Mouse (Mus musculus) hindbrain, embryonic 10.5 days (tissue): ENCODE results near the gene Med11. TPM values are rescaled to one million over a fixed set of nuclear protein-coding genes. Genes with fewer than 3 reads are reported as not detected.

Experiments used
- DNase-seq: peaks from one replicate; pipeline ENCODE4 v3.0.0-alpha.2; 2017; ENCODE audit warnings: low spot score
- H3K27ac ChIP-seq: fragments of 300-500 bp; sonication (generic); 2 replicates; pipeline ENCODE4 v1.5.1; 2016; ENCODE audit warnings: mild to moderate bottlenecking, moderate library complexity
- H3K27me3 ChIP-seq: fragments of 300-500 bp; sonication (generic); 2 replicates; pipeline ENCODE4 v1.6.1; 2016; ENCODE audit warnings: mild to moderate bottlenecking; ENCODE audit not compliant: poor library complexity, insufficient read depth, severe bottlenecking
- H3K36me3 ChIP-seq: fragments of 300-500 bp; sonication (generic); 2 replicates; pipeline ENCODE4 v1.6.1; 2016; ENCODE audit warnings: mild to moderate bottlenecking, moderate library complexity
- H3K4me1 ChIP-seq: fragments of 300-500 bp; sonication (generic); replicated peaks from 2 replicates; pipeline ENCODE4 v1.6.1; 2016; ENCODE audit warnings: mild to moderate bottlenecking
- H3K4me3 ChIP-seq: fragments of 300-500 bp; sonication (generic); 2 replicates; pipeline ENCODE4 v1.5.1; 2016; ENCODE audit warnings: mild to moderate bottlenecking, moderate library complexity
- H3K9me3 ChIP-seq: fragments of 300-500 bp; sonication (generic); 2 replicates; pipeline ENCODE4 v1.6.1; 2016; ENCODE audit warnings: mild to moderate bottlenecking, moderate library complexity
- WGBS: fragments of 180-500 bp; shearing (Covaris S2); methylation state at CpG from one replicate; pipeline ENCODE4 v1.1.7; 2016; 5-methylcytosine and 5-hydroxymethylcytosine counted together
- polyA plus RNA-seq: library from polyadenylated mRNA; unstranded; fragments of >200 nt; fragmentation: Nextera tagmentation; extraction: Ambion mirVana; gene quantifications from 2 replicates; pipeline ENCODE4 v1.2.1, GENCODE M21; 2016

Med11 gene
- polyA plus RNA-seq, 1 experiment from 2014 or later = 49.2 TPM

DNA sequence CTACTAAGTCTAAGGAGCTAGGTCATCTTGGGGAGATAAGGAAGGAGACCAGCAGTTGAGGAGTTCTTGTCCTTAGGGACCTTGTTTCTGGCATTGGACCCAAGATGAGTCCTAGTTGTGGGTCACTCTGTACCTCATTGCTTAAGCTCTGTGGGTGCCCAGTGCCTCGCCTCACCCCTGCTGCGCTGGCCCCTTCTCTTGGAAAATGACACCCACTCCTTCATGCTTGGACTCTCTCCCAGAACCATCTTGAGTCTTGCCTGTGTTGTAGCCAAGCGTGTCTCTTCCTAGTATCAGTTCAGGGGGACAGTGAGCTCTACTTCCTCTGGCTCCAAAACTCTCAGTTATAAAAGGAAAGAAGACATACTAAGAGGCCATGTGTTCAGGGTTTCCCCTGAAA is 37.4 kb downstream of the Med11 start:
- Histone ChIP-seq H3K9me3 (no peaks in the 10 kb centered on the region), H3K4me1 (no peaks in the 10 kb centered on the region), H3K4me3 (no peak overlapping the region), H3K27me3 (no peaks in the 10 kb centered on the region), H3K36me3 (no peaks in the 10 kb centered on the region), H3K27ac (no peak overlapping the region)
- no peak for DNase-seq
- WGBS = 91% methylated on average over 3 of the region's 3 CpGs

DNA sequence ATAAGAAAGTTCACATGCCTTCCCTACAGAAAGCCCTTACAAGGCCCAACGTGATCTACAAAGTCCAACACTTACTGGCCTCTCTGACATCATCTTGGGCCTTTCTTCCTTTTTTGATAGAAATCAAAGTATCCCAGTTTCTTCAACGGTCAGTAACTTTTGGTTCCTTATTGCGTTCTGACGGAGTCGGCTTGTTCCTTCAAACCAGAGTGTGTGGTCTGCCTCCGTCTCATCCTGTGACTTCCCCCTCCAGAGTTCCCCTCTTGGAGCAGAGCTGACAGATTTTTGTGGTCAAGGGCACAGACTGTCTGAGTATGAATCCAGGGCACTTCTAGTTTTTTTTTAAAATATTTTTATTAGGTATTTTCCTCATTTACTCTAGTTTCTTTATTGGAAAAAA is 38.0 kb downstream of the Med11 start:
- WGBS = 88% methylated on average over 6 of the region's 6 CpGs
- no peak overlapping the region for H3K4me3 ChIP-seq
- DNase-seq = no peak
- H3K27ac ChIP-seq = no peak overlapping the region
- H3K27me3 ChIP-seq = no peaks in the 10 kb centered on the region
- H3K9me3 ChIP-seq = no peaks in the 10 kb centered on the region
- H3K4me1 ChIP-seq = no peaks in the 10 kb centered on the region
- H3K36me3 ChIP-seq = no peaks in the 10 kb centered on the region

DNA sequence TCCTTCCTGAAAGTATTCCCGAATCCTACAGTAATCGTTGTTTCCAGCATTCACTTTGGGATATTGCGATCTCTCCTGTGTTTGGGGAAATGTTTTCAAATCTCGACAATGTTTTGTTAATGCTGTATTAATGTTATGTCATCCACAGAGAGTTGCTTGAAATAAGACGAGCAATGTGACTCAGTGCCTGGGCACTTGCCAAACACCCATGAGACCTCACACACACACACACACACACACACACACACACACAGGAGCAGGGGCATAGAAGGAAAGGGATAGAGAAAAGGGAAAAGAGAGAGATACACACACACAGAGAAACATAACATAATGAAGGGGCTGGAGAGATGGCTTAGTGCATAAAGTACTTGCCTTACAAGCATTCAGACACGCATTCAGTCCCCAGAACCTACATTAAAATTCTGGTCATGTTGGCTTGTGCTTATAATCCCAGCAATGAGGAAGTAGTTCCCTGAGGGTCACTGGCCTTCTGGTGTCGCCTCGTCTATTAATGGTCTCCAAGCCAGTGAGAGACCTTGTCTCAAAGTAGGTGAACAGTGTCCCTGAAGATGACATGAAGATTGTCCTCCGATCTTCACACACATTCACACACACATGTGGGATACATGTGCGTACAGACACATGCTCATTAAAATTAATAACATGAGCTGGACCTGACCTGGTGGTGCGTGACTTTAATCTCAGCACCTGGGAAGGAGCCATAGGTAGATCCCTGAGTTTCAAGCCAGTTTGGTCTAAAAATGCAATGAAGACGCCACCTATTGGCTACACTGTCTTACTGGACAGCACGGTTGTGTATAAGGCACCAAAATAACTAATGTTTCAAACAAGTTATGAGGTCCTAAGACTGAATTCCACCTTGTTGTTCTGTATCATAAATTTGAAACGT is 48.1 kb downstream of the Med11 start:
- H3K9me3 ChIP-seq = no peaks in the 10 kb centered on the region
- no peak for DNase-seq

GRCm38 (mm10) chr11:70500476-70500812 is 48.7 kb downstream of the Med11 start:
- H3K36me3 ChIP-seq = no peaks in the 10 kb centered on the region
- WGBS = 91% methylated on average over 1 of the region's 1 CpGs
- H3K27ac ChIP-seq = no peak overlapping the region
- peaks cover 6% of the 10 kb centered on the region; the same call in 1 of the 2 replicates for H3K27me3 ChIP-seq
- H3K4me3 ChIP-seq = no peak overlapping the region
- H3K9me3 ChIP-seq = no peaks in the 10 kb centered on the region
- DNase-seq = no peak
- H3K4me1 ChIP-seq = no peaks in the 10 kb centered on the region

More for the DNA sequence above, 48.1 kb downstream of the Med11 start:
- H3K4me1 ChIP-seq = no peaks in the 10 kb centered on the region
- no peaks in the 10 kb centered on the region for H3K27me3 ChIP-seq
- no peak overlapping the region for H3K27ac ChIP-seq
- 77% methylated on average over 14 of the region's 14 CpGs for whole genome bisulfite sequencing
- H3K36me3 ChIP-seq = no peaks in the 10 kb centered on the region
- no peak overlapping the region for H3K4me3 ChIP-seq

DNA sequence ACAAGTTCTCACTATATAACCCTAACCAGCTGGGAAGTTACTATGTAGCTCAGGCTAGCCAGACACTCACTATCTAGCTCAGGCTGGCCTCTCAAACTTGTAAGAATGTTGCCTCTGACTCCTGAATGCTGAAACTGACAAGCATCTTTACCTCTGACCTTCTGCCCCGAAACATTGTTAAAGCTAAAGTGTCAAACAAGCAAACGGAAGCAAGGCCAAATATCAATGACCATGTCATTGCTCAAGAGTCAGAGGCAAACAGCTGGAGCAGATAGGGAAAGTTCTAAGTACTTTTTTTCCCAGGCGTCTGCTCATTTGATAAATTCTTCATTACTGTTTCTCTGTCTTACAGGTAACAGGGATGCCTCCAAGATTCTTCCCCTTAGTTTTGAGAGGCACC is 50.3 kb downstream of the Med11 start:
- 79% methylated on average over 3 of the region's 3 CpGs for WGBS
- Histone ChIP-seq H3K9me3 (no peaks in the 10 kb centered on the region), H3K27ac (no peak overlapping the region), H3K4me1 (no peaks in the 10 kb centered on the region), H3K27me3 (peaks cover 8% of the 10 kb centered on the region; the same call in 1 of the 2 replicates), H3K36me3 (no peaks in the 10 kb centered on the region), H3K4me3 (no peak overlapping the region)
- no peak for DNase-seq

Other genes with a start within 250 kb of the Med11 start
- 0.93 and 1.5 TPM in 2 replicates for gene Slc16a11, start 239.2 kb upstream of the Med11 start, polyA plus RNA-seq
- 15.7 and 18.0 TPM in 2 replicates for gene Slc16a13, start 230.9 kb upstream of the Med11 start, polyA plus RNA-seq
- 5.5 and 5.6 TPM in 2 replicates for gene Bcl6b, start 222.1 kb upstream of the Med11 start, polyA plus RNA-seq
- gene 0610010K14Rik, start 214.0 kb upstream of the Med11 start, polyA plus RNA-seq = 240 and 261 TPM in 2 replicates
- gene Gm21988, start 212.1 kb upstream of the Med11 start, polyA plus RNA-seq = 10.0 and 14.5 TPM in 2 replicates
- 125 and 171 TPM in 2 replicates for gene Rnasek, start 212.1 kb upstream of the Med11 start, polyA plus RNA-seq
- gene Alox12, start 196.6 kb upstream of the Med11 start, polyA plus RNA-seq = 2.4 and 3.7 TPM in 2 replicates
- not detected in 2 replicates for gene Alox12e, start 129.3 kb upstream of the Med11 start, polyA plus RNA-seq
- gene Alox15, start 99.9 kb upstream of the Med11 start, polyA plus RNA-seq = 0.06 and 0.16 TPM in 2 replicates
- 50.6 and 53.0 TPM in 2 replicates for gene Pelp1, start 41.9 kb upstream of the Med11 start, polyA plus RNA-seq
- 31.1 and 32.7 TPM in 2 replicates for gene Arrb2, start 19.3 kb upstream of the Med11 start, polyA plus RNA-seq
- gene Zmynd15, start 7.5 kb downstream of the Med11 start, polyA plus RNA-seq = 0.25 and 0.30 TPM in 2 replicates
- 0.31 and 0.41 TPM in 2 replicates for gene Cxcl16, start 8.1 kb downstream of the Med11 start, polyA plus RNA-seq
- gene Tm4sf5, start 53.3 kb downstream of the Med11 start, polyA plus RNA-seq = 0.52 TPM in 1 of 2 replicates, not detected in the other
- 0.34 TPM in 1 of 2 replicates, not detected in the other for gene Vmo1, start 62.7 kb downstream of the Med11 start, polyA plus RNA-seq
- gene Gltpd2, start 67.3 kb downstream of the Med11 start, polyA plus RNA-seq = 0.35 and 0.47 TPM in 2 replicates
- gene Psmb6, start 73.4 kb downstream of the Med11 start, polyA plus RNA-seq = 1,108 and 1,160 TPM in 2 replicates
- not detected in 2 replicates for gene Gm40193, start 81.0 kb downstream of the Med11 start, polyA plus RNA-seq
- gene Pld2, start 88.1 kb downstream of the Med11 start, polyA plus RNA-seq = 3.8 and 4.1 TPM in 2 replicates
- 12.6 and 14.6 TPM in 2 replicates for gene Mink1, start 111.0 kb downstream of the Med11 start, polyA plus RNA-seq
- gene 4930544D05Rik, start 163.9 kb downstream of the Med11 start, polyA plus RNA-seq = not detected in 2 replicates
- gene Chrne, start 167.3 kb downstream of the Med11 start, polyA plus RNA-seq = not detected in 2 replicates
- gene Gp1ba, start 187.2 kb downstream of the Med11 start, polyA plus RNA-seq = 0.34 and 0.80 TPM in 2 replicates
- 90.6 and 97.1 TPM in 2 replicates for gene Rnf167, start 195.3 kb downstream of the Med11 start, polyA plus RNA-seq
- 144 and 155 TPM in 2 replicates for gene Slc25a11, start 195.6 kb downstream of the Med11 start, polyA plus RNA-seq
- gene Pfn1, start 202.7 kb downstream of the Med11 start, polyA plus RNA-seq = 1,872 and 1,874 TPM in 2 replicates
- gene Eno3, start 205.3 kb downstream of the Med11 start, polyA plus RNA-seq = 39.3 and 53.3 TPM in 2 replicates
- 185 and 191 TPM in 2 replicates for gene Spag7, start 217.5 kb downstream of the Med11 start, polyA plus RNA-seq
- gene Camta2, start 236.2 kb downstream of the Med11 start, polyA plus RNA-seq = 10.8 and 11.8 TPM in 2 replicates
- gene Inca1, start 248.2 kb downstream of the Med11 start, polyA plus RNA-seq = 0.90 and 1.1 TPM in 2 replicates
- gene Kif1c, start 248.6 kb downstream of the Med11 start, polyA plus RNA-seq = 1.7 and 2.1 TPM in 2 replicates